Mouse (Mus musculus) testis, postnatal 10 days (tissue): ENCODE measurements around the gene Col3a1.

ENCODE experiments used
- DNase-seq: peaks from one replicate; pipeline ENCODE4 v3.0.0; 2021; ENCODE audit warnings: low spot score

The Col3a1 gene

GRCm38 (mm10) chr1:45311388-45311787, at the start of gene Col3a1:
Gene Col3a1, plus strand, starts transcription at chr1:45311538.
- DNase-seq, result peak; percentile 75

- DNase-seq, result no peak
Observed at GRCm38 (mm10) chr1:45269421-45269820, 41.9 kb upstream of the Col3a1 start.

- no peak for DNase-seq
Observed at GRCm38 (mm10) chr1:45276006-45276539, 35.3 kb upstream of the Col3a1 start.

GRCm38 (mm10) chr1:45287954-45288353, 23.4 kb upstream of the Col3a1 start:
- DNase-seq, result no peak

- no peak for DNase-seq
Observed at GRCm38 (mm10) chr1:45290037-45290436, 21.3 kb upstream of the Col3a1 start.

- no peak for DNase-seq
Observed at GRCm38 (mm10) chr1:45299394-45300119, 11.8 kb upstream of the Col3a1 start.

GRCm38 (mm10) chr1:45304273-45304672, 7.1 kb upstream of the Col3a1 start:
- DNase-seq, result no peak

GRCm38 (mm10) chr1:45309015-45309414, 2.3 kb upstream of the Col3a1 start:
- DNase-seq, result no peak

GRCm38 (mm10) chr1:45311962-45312361, 624 bp downstream of the Col3a1 start:
- DNase-seq, result peak; percentile 56

GRCm38 (mm10) chr1:45312870-45313269, 1.5 kb downstream of the Col3a1 start:
- DNase-seq, result no peak

GRCm38 (mm10) chr1:45313696-45314295, 2.5 kb downstream of the Col3a1 start:
- no peak for DNase-seq

- no peak for DNase-seq
Observed at GRCm38 (mm10) chr1:45315767-45316528, 4.6 kb downstream of the Col3a1 start.

- DNase-seq, result no peak
Observed at GRCm38 (mm10) chr1:45318241-45318640, 6.9 kb downstream of the Col3a1 start.

- DNase-seq, result no peak
Observed at GRCm38 (mm10) chr1:45320861-45321260, 9.5 kb downstream of the Col3a1 start.

GRCm38 (mm10) chr1:45329149-45329548, 17.8 kb downstream of the Col3a1 start:
- DNase-seq, result no peak

- no peak for DNase-seq
Observed at GRCm38 (mm10) chr1:45355944-45356343, 44.6 kb downstream of the Col3a1 start.

GRCm38 (mm10) chr1:45358020-45358419, 46.7 kb downstream of the Col3a1 start:
- no peak for DNase-seq

GRCm38 (mm10) chr1:45359147-45359546, 47.8 kb downstream of the Col3a1 start:
- no peak for DNase-seq

GRCm38 (mm10) chr1:45359673-45360072, 48.3 kb downstream of the Col3a1 start:
- no peak for DNase-seq

- DNase-seq, result no peak
Observed at GRCm38 (mm10) chr1:45363274-45363673, 51.9 kb downstream of the Col3a1 start.

GRCm38 (mm10) chr1:45365427-45365826, 54.1 kb downstream of the Col3a1 start:
- DNase-seq, result no peak

GRCm38 (mm10) chr1:45379992-45380690, 68.8 kb downstream of the Col3a1 start:
- DNase-seq, result no peak
